Mouse (Mus musculus) kidney, adult 2 months (tissue): Measurements from ENCODE around the gene Vill.

Experiments
- CTCF ChIP-seq: fragments of 200-500 bp; conservative IDR thresholded peaks from 2 replicates; pipeline ENCODE4 v1.5.1; 2011; ENCODE audit warnings: low read depth, mild to moderate bottlenecking, control low read depth, low read length, moderate library complexity, mixed read lengths; ENCODE audit not compliant: insufficient read depth, insufficient read length
- POLR2A ChIP-seq: fragments of 200-500 bp; IDR thresholded peaks from one replicate; pipeline ENCODE4 v1.6.1; 2011; ENCODE audit warnings: low read depth, low read length, control low read depth

- 0 out of 2 replicates have a peak, but pooled peaks have one; percentile 20 for TF ChIP-seq CTCF
- no peak for TF ChIP-seq POLR2A
Observed at GRCm38 (mm10) chr9:119101992-119102782, 49.6 kb downstream of the Vill start, which contains the start of gene Dlec1.
